Mouse (Mus musculus) layer of hippocampus, adult 18-20 months (tissue): ENCODE data around the gene Astn2. TPM values are rescaled to one million over a fixed set of nuclear protein-coding genes. Genes with fewer than 3 reads are reported as not detected.

ENCODE experiments used
- DNase-seq, 2 experiments: peaks; one replicate each; pipeline ENCODE4 v3.0.0; 2022; ENCODE audit warnings: low spot score in 2 of 2
- total RNA-seq, 2 experiments: library from RNA; stranded (reverse); gene quantifications; 2 replicates each; pipeline ENCODE4 v1.2.3; 2021

Astn2 gene
- total RNA-seq, 2 experiments from 2014 or later: 23.6 to 24.0 TPM

- no peak for DNase-seq
Measured at GRCm38 (mm10) chr4:66314806-66315484, 89.5 kb downstream of the Astn2 start.

- no peak for DNase-seq
Measured at GRCm38 (mm10) chr4:66312733-66313132, 91.7 kb downstream of the Astn2 start.

GRCm38 (mm10) chr4:66310315-66311020 lies 93.9 kb downstream of the Astn2 start:
- DNase-seq: no peak

- no peak for DNase-seq
Measured at GRCm38 (mm10) chr4:66306377-66306776, 98.0 kb downstream of the Astn2 start.

GRCm38 (mm10) chr4:66302686-66303310 lies 101.6 kb downstream of the Astn2 start:
- DNase-seq: no peak

- DNase-seq: no peak
Measured at GRCm38 (mm10) chr4:66285034-66285433, 119.4 kb downstream of the Astn2 start.

- DNase-seq: no peak
Measured at GRCm38 (mm10) chr4:66276096-66276495, 128.3 kb downstream of the Astn2 start.

GRCm38 (mm10) chr4:66271550-66272117 lies 132.8 kb downstream of the Astn2 start:
- no peak for DNase-seq

GRCm38 (mm10) chr4:66264031-66264430 lies 140.4 kb downstream of the Astn2 start:
- peak; percentile 4 to 11 for DNase-seq

- peak in 1 of 2 experiments; percentile 31 for DNase-seq
Measured at GRCm38 (mm10) chr4:66261276-66261675, 143.1 kb downstream of the Astn2 start.

GRCm38 (mm10) chr4:66258905-66259304 lies 145.5 kb downstream of the Astn2 start:
- peak; percentile 9 to 32 for DNase-seq

- DNase-seq: no peak
Measured at GRCm38 (mm10) chr4:66254695-66255492, 149.5 kb downstream of the Astn2 start.

GRCm38 (mm10) chr4:66248521-66248920 lies 155.9 kb downstream of the Astn2 start:
- no peak for DNase-seq

- DNase-seq: no peak
Measured at GRCm38 (mm10) chr4:66242683-66243082, 161.7 kb downstream of the Astn2 start.

GRCm38 (mm10) chr4:66232799-66233198 lies 171.6 kb downstream of the Astn2 start:
- DNase-seq: no peak

- no peak for DNase-seq
Measured at GRCm38 (mm10) chr4:66232350-66232749, 172.1 kb downstream of the Astn2 start.

GRCm38 (mm10) chr4:66230735-66231134 lies 173.7 kb downstream of the Astn2 start:
- DNase-seq: no peak

GRCm38 (mm10) chr4:66222602-66223317 lies 181.7 kb downstream of the Astn2 start:
- peak; percentile 42 to 71 for DNase-seq

- DNase-seq: no peak
Measured at GRCm38 (mm10) chr4:66215170-66215618, 189.2 kb downstream of the Astn2 start.

- DNase-seq: no peak
Measured at GRCm38 (mm10) chr4:66189636-66190035, 214.8 kb downstream of the Astn2 start.
